Mouse (Mus musculus) MEL (cell line): ENCODE measurements around the gene Gnat1. TPM values are rescaled to one million over a fixed set of nuclear protein-coding genes. Genes with fewer than 3 reads are reported as not detected.

Experiments
- DNase-seq: peaks from one replicate; pipeline ENCODE4 v3.0.0; 2011; ENCODE audit warnings: low read depth, low spot score
- H3K27ac ChIP-seq: 2 replicates; pipeline ENCODE4 v1.5.1; 2012; ENCODE audit warnings: low read depth, mild to moderate bottlenecking, control low read depth, low read length, moderate library complexity; ENCODE audit not compliant: control insufficient read depth
- H3K27me3 ChIP-seq, 2 experiments: fragments of 150-350 bp in 1 of 2; sonication (generic) in 1 of 2; 2 replicates each; pipeline ENCODE4 v1.6.1; 2012; ENCODE audit warnings: low read length in 2 of 2, mild to moderate bottlenecking in 2 of 2, improper control_type of control experiment in 1 of 2, moderate library complexity in 1 of 2; ENCODE audit not compliant: insufficient read depth in 2 of 2, control insufficient read depth in 1 of 2
- H3K36me3 ChIP-seq, 2 experiments: 2 replicates each; pipeline ENCODE4 v1.6.1; 2012 to 2014; ENCODE audit warnings: low read length in 2 of 2, improper control_type of control experiment in 1 of 2, inconsistent platforms in 1 of 2, mild to moderate bottlenecking in 1 of 2; ENCODE audit not compliant: insufficient read depth in 2 of 2, control insufficient read depth in 1 of 2
- H3K4me1 ChIP-seq, 2 experiments: fragments of 150-350 bp in 1 of 2; sonication (generic) in 1 of 2; 2 replicates each; pipeline ENCODE4 v1.6.1; 2012; ENCODE audit warnings: low read length in 2 of 2, improper control_type of control experiment in 1 of 2, mild to moderate bottlenecking in 1 of 2; ENCODE audit not compliant: insufficient read depth in 2 of 2, control insufficient read depth in 1 of 2
- H3K4me3 ChIP-seq, 2 experiments: fragments of 150-350 bp in 1 of 2; sonication (generic) in 1 of 2; 2 replicates each; pipeline ENCODE4 v1.5.1; 2012; ENCODE audit warnings: low read depth in 2 of 2, low read length in 2 of 2, mild to moderate bottlenecking in 2 of 2, moderate library complexity in 2 of 2, control low read depth in 1 of 2, improper control_type of control experiment in 1 of 2; ENCODE audit not compliant: control insufficient read depth in 1 of 2, insufficient read depth in 1 of 2
- H3K79me2 ChIP-seq: 2 replicates; pipeline ENCODE4 v1.6.1; 2012; ENCODE audit warnings: mild to moderate bottlenecking, low read length, moderate library complexity; ENCODE audit not compliant: control insufficient read depth, poor library complexity, insufficient read depth
- H3K9ac ChIP-seq: 2 replicates; pipeline ENCODE4 v1.6.1; 2012; ENCODE audit warnings: low read depth, mild to moderate bottlenecking, control low read depth, low read length, moderate library complexity; ENCODE audit not compliant: control insufficient read depth, poor library complexity, severe bottlenecking
- H3K9me3 ChIP-seq: fragments of 150-350 bp; sonication (generic); replicated peaks from 2 replicates; pipeline ENCODE4 v1.6.1; 2012; ENCODE audit warnings: mild to moderate bottlenecking, low read length, improper control_type of control experiment, moderate library complexity; ENCODE audit not compliant: insufficient read depth
- BHLHE40 ChIP-seq: IDR thresholded peaks from 2 replicates; pipeline ENCODE4 v1.6.1; 2012; ENCODE audit warnings: low read depth, mild to moderate bottlenecking, inconsistent platforms, low read length, improper control_type of control experiment, borderline replicate concordance
- E2F4 ChIP-seq: IDR thresholded peaks from 2 replicates; pipeline ENCODE4 v1.6.1; 2011; ENCODE audit warnings: low read depth, low read length, improper control_type of control experiment, borderline replicate concordance
- ETS1 ChIP-seq: IDR thresholded peaks from 2 replicates; pipeline ENCODE4 v1.6.1; 2012; ENCODE audit warnings: low read depth, mild to moderate bottlenecking, inconsistent platforms, low read length, improper control_type of control experiment, moderate library complexity
- KAT2A ChIP-seq: conservative IDR thresholded peaks from 2 replicates; pipeline ENCODE4 v1.6.1; 2012; ENCODE audit warnings: low read depth, low read length, improper control_type of control experiment, inconsistent platforms
- MAFK ChIP-seq: IDR thresholded peaks from 2 replicates; pipeline ENCODE4 v1.6.1; 2011; ENCODE audit warnings: low read depth, mild to moderate bottlenecking, low read length, improper control_type of control experiment, borderline replicate concordance
- MAX ChIP-seq: IDR thresholded peaks from 2 replicates; pipeline ENCODE4 v1.6.1; 2011; ENCODE audit warnings: low read length, improper control_type of control experiment
- MEF2A ChIP-seq: IDR thresholded peaks from 2 replicates; pipeline ENCODE4 v1.6.1; 2014; ENCODE audit warnings: low read depth, mild to moderate bottlenecking, inconsistent platforms, low read length, improper control_type of control experiment; ENCODE audit not compliant: poor library complexity, insufficient replicate concordance, severe bottlenecking; ENCODE audit errors: extremely low read depth
- MXI1 ChIP-seq: IDR thresholded peaks from 2 replicates; pipeline ENCODE4 v1.6.1; 2011; ENCODE audit warnings: mild to moderate bottlenecking, low read depth, low read length, improper control_type of control experiment
- MYC ChIP-seq: IDR thresholded peaks from 2 replicates; pipeline ENCODE4 v1.6.1; 2011; ENCODE audit warnings: low read depth, mild to moderate bottlenecking, low read length, improper control_type of control experiment, moderate library complexity
- NELFE ChIP-seq: IDR thresholded peaks from 2 replicates; pipeline ENCODE4 v1.6.1; 2011; ENCODE audit warnings: low read depth, low read length, improper control_type of control experiment
- POLR2A ChIP-seq, 2 experiments: IDR thresholded peaks; 2 replicates each; pipeline ENCODE4 v1.6.1; 2011 to 2012; ENCODE audit warnings: low read length in 2 of 2, mild to moderate bottlenecking in 2 of 2, control low read depth in 1 of 2, improper control_type of control experiment in 1 of 2, low read depth in 1 of 2, moderate library complexity in 1 of 2; ENCODE audit not compliant: control insufficient read depth in 1 of 2, insufficient read depth in 1 of 2, poor library complexity in 1 of 2
- POLR2AphosphoS2 ChIP-seq: IDR thresholded peaks from 2 replicates; pipeline ENCODE4 v1.6.1; 2011; ENCODE audit warnings: low read length, improper control_type of control experiment
- RCOR1 ChIP-seq: IDR thresholded peaks from 2 replicates; pipeline ENCODE4 v1.6.1; 2012; ENCODE audit warnings: low read depth, mild to moderate bottlenecking, inconsistent platforms, low read length, improper control_type of control experiment
- TCF12 ChIP-seq: IDR thresholded peaks from 2 replicates; pipeline ENCODE4 v1.6.1; 2014; ENCODE audit warnings: low read depth, mild to moderate bottlenecking, inconsistent platforms, low read length, improper control_type of control experiment, moderate library complexity
- UBTF ChIP-seq: IDR thresholded peaks from 2 replicates; pipeline ENCODE4 v1.6.1; 2012; ENCODE audit warnings: low read depth, mild to moderate bottlenecking, inconsistent platforms, low read length, improper control_type of control experiment, moderate library complexity, borderline replicate concordance; ENCODE audit not compliant: insufficient read depth
- USF1 ChIP-seq: IDR thresholded peaks from 2 replicates; pipeline ENCODE4 v1.6.1; 2014; ENCODE audit warnings: low read depth, mild to moderate bottlenecking, inconsistent platforms, low read length, improper control_type of control experiment, moderate library complexity
- ZKSCAN1 ChIP-seq: IDR thresholded peaks from 2 replicates; pipeline ENCODE4 v1.6.1; 2012; ENCODE audit warnings: low read depth, mild to moderate bottlenecking, inconsistent platforms, low read length, improper control_type of control experiment, moderate library complexity
- ZNF384 ChIP-seq: IDR thresholded peaks from 2 replicates; pipeline ENCODE4 v1.6.1; 2012; ENCODE audit warnings: low read depth, mild to moderate bottlenecking, inconsistent platforms, low read length, improper control_type of control experiment
- polyA plus RNA-seq, 2 experiments: library from polyadenylated mRNA; stranded (reverse) in 1 of 2; unstranded in 1 of 2; fragments of >175 nt in 1 of 2; fragments of >200 nt in 1 of 2; gene quantifications; 2 replicates each; pipeline versions ENCODE4 v1.2.1 to v1.2.4; 2012; ENCODE audit warnings: low replicate concordance in 2 of 2, low read depth in 1 of 2; ENCODE audit not compliant: insufficient read length in 2 of 2, insufficient read depth in 1 of 2, missing spikeins in 1 of 2
- total RNA-seq: library from RNA; depleted of rRNA; stranded (reverse); fragments of 300-350 nt; gene quantifications from 2 replicates; pipeline ENCODE4 v1.2.3, GENCODE M21; 2012

The Gnat1 gene
- total and polyA plus RNA-seq, 3 experiments: 0.27 to 326 TPM; not detected in 1

DNA sequence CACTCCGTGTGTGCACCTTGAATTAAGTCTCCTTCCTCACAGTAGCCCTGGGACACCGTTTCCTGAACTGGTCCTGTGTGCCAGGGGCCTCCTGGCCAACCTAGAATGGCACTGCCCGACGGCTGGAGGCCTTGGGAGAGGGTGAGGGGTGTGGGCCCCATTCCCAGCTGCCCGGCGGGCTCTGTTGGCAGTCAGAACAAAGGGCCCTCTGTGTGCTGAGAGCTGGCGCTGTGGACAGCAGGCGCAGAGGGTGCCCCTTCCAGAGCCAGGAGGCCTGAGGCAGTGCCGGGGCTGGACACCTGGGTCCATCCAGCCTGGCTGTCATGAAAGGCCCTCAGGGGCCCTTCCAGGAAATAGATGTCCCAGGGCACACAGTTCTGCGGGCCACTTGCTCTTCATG, 20.0 kb downstream of the Gnat1 start:
- H3K9me3 ChIP-seq: no peaks in the 10 kb centered on the region
- peaks cover 6 to 9% of the 10 kb centered on the region in 2 experiments for H3K27me3 ChIP-seq
- no peaks in the 10 kb centered on the region for H3K36me3 ChIP-seq
- TF ChIP-seq MAFK (no peak), KAT2A (no peak), MEF2A (no peak), MYC (no peak), POLR2A (IDR thresholded peaks at IDR 0.05; ENCODE audit: control insufficient read depth in 1 of 2, insufficient read depth in 1 of 2, low read depth in 1 of 2, low read length in 2 of 2, poor library complexity in 1 of 2) (no peak), MXI1 (no peak), USF1 (no peak), TCF12 (no peak), RCOR1 (no peak), ETS1 (no peak), POLR2AphosphoS2 (no peak), E2F4 (no peak), MAX (no peak), ZNF384 (no peak)
- no peak overlapping the region for H3K27ac ChIP-seq
- H3K9ac ChIP-seq: no peak overlapping the region
- no peaks in the 10 kb centered on the region for H3K4me1 ChIP-seq
- no peak overlapping the region for H3K4me3 ChIP-seq
- no peak for DNase-seq
- H3K79me2 ChIP-seq: no peaks in the 10 kb centered on the region

- Histone ChIP-seq H3K27me3 (peaks cover 4 to 8% of the 10 kb centered on the region in 2 experiments), H3K9ac (no peak overlapping the region)
- TF ChIP-seq UBTF (no peak), ZNF384 (no peak), BHLHE40 (no peak), NELFE (no peak), ZKSCAN1 (no peak), TCF12 (no peak), MXI1 (no peak)
- TF ChIP-seq, all 39 proteins: peak for 0
- Histone ChIP-seq H3K36me3 (no peaks in the 10 kb centered on the region), H3K9me3 (no peaks in the 10 kb centered on the region), H3K79me2 (no peaks in the 10 kb centered on the region), H3K4me1 (no peaks in the 10 kb centered on the region), H3K27ac (no peak overlapping the region), H3K4me3 (no peak overlapping the region)
- no peak for DNase-seq
Observed at GRCm38 (mm10) chr9:107658096-107658495, 21.4 kb downstream of the Gnat1 start.
